Mouse (Mus musculus) cerebellum, adult (tissue): ENCODE measurements around the gene Ceacam9.
"Not testable (repeated sequence)": the region's sequence is repeated elsewhere in the genome, so short reads cannot be mapped to it uniquely, and the experiment has no call there.

Experiments used
- ATAC-seq: cut with Nextera tagmentation; 2 replicates; pipeline ENCODE4 v1.9.2; 2017; ENCODE audit warnings: mild to moderate bottlenecking, moderate library complexity, mixed read lengths; ENCODE audit not compliant: insufficient number of reproducible peaks, low FRiP score, low TSS enrichment

Gene Ceacam9

GRCm38 (mm10) chr7:16721629-16722028, at the start of gene Ceacam9:
Ceacam9 (plus strand) TSS chr7:16721929.
- no peak for ATAC-seq

- ATAC-seq: no peak
These were observed 47.9 kb upstream of the Ceacam9 start for GRCm38 (mm10) chr7:16673823-16674222.

DNA sequence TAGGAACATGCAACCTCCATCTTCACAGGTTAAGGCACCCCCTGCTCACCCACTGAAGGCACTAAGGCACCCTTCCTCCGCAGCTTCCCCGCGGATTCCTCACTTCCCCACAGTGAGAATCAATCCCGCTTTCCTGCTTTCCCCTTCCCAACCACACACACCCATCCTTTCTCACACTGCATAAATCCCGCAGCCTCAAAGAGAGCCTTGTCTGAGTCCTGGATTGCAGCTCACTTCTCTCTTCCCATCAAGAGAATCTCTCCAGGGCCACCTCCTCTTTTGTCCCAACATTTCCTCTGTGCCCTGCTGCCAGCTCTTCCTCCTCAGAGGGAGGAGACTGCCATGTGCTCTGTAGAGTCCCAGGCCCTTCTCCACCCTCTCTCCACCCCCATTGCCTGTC, 47.0 kb upstream of the Ceacam9 start:
- not testable (repeated sequence) for ATAC-seq

DNA sequence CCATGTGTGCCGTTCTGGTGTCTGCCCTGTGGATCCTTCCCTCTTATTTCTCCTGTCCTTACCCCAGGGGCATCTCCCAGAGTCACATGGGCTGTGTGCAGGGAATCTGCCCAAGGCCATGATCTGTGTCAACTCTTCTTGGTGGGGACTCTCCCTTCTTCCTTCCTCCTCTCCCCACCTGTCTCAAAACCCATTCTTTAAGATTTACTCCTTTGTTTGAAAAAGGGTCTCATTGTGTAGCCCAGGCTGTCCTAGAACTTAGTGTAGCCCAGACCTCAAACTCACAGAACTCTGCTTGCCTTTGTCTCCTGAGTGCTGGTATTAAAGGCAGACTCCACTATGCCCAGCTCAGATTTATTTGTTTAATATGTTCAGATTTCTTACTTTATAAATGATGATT, 46.1 kb upstream of the Ceacam9 start, which contains the start of gene Ceacam15:
Ceacam15 (minus strand) TSS at position 101 of the 400 bp plus-strand sequence.
- no peak for ATAC-seq

DNA sequence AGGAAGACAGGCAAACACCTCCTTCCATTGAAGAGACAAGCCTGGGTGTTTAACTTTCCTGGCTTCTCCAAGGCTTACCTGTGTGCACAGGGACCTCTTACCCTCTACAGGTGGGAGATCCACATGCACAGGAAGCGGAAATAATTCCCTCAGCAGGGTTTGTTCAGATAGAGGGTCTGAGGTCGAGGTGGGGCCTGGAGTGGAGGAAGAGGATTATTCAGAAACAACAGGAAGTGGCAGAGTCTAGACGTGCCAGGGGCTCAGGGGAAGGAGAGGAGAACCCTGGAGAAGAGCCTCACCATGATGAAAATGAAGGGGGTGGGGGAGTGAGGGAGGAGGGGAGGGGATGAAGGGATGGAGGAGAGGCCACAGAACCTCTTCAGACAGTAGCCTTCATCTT, 41.5 kb upstream of the Ceacam9 start:
- not testable (repeated sequence) for ATAC-seq

- ATAC-seq: no peak
These were observed 32.5 kb upstream of the Ceacam9 start for GRCm38 (mm10) chr7:16689196-16689595.

DNA sequence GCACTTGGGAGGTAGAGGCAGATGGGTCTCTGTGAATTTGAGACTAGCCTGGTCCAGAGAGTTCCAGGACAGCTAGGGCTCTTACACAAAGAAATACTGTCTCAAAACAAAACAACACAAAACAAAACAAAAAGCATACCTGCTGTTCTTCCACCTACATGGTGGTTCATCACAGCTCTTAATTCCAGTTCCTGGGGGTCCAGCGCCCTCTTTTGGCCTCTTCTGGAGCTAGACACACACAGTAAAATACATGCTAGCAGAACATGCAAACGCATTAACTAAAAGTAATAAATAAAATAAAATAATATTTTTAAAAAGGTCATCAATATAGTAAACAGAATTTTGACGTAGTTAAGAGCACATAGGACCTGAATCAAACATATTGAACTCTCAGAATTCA, 26.7 kb upstream of the Ceacam9 start:
- no peak for ATAC-seq

DNA sequence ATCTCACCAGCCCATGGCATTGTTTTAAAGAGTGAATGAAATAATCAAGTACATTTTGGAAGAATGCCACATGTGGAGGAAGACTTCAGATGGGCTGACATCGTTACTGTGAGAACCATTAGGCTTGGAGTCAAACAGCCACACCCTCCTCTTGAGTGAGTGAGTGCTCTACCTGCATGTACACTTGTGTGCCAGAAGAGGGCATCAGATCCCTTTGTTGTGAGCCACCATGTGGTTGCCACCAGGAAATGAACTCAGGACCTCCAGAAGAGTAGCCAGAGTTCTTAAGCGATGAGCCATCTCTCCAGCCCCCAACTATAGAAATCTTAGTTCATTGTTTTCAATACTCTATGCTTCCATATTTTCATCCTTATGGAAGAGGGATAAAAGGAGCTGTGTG, 22.7 kb upstream of the Ceacam9 start:
- ATAC-seq: no peak

DNA sequence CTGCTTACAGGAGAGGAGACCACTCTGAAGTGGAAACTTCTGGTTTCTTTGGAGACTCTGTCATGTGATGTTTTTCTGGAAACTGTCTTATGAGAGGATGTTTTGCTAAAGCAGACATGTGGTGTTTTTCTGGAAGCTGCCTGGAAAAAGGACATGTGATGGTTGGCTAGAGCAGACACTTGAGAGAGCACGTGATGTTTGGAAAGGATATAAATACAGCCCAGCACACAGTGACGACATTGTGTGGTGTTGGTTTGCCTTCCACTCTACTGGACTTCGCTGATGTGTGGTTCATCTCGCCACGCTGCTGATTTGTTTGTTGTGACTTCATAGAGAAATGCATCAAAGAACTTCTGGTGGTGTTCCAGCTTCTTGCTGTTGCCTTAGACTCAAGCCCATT, 21.1 kb upstream of the Ceacam9 start:
- ATAC-seq: no peak

GRCm38 (mm10) chr7:16706385-16706784, 15.3 kb upstream of the Ceacam9 start:
- ATAC-seq: no peak

- ATAC-seq: no peak
These were observed 13.5 kb upstream of the Ceacam9 start for GRCm38 (mm10) chr7:16708244-16708643.

GRCm38 (mm10) chr7:16710604-16711003, 11.1 kb upstream of the Ceacam9 start:
- ATAC-seq: no peak

DNA sequence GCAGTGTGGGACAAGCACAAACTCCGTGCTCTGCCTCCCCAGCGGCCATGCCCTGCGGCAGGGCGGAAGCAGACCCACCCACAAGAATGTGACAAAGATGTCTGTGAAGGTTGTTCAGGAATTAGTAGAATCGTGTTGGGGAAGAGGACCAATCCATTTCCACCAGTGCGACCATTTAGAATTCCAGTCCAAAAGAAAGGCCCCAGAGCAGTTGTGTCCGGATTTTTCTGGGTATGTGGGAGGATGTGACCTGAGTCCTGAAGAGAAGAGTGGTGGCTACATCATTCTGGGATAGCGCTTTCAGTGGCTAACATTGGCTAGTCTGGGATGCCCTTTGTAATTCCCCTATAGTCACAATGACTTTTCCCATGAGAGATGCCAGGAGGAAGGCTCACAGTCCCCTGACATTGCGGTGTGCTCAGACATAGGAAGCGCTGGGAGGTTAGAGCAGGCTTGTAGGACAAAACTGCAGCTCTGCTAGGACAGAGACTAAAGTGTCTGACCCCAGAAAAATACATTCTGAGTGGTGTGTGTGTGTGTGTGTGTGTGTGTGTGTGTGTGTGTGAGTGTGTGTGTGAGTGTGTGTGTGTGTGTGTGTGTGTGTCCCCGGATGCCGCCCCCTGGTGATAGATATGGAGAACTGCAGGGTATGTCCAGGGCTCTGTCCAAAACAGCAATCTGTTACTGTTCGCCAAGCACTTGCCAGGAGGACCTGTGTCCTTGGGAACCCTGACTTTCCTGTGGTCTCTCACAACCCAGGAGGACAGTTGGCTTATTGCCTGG, 8.9 kb upstream of the Ceacam9 start:
- ATAC-seq: no peak

DNA sequence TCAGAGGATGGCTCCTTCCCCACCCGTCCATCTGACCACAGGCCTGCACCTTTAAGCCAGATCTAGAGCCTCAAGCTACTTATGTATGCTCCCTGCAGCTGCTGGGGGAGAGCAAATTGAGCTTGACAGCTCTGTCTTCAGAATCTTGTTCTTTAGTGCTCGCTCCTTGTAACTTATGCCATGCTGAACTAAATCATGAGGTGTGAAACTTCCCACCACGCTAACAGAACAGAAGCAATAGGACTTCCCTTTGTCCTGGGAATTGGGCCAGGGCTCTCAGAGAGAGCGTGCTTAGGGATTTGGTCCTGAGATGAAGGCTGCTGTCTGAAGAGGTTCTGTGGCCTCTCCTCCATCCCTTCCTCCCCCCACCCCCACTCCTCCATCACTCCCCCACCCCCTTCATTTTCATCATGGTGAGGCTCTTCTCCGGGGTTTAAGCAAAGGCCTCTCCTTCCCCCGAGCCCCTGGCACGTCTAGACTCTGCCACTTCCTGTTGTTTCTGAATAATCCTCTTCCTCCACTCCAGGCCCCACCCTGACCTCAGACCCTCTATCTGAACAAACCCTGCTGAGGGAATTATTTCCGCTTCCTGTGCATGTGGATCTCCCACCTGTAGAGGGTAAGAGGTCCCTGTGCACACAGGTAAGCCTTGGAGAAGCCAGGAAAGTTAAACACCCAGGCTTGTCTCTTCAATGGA, 5.1 kb upstream of the Ceacam9 start:
- not testable (repeated sequence) for ATAC-seq

DNA sequence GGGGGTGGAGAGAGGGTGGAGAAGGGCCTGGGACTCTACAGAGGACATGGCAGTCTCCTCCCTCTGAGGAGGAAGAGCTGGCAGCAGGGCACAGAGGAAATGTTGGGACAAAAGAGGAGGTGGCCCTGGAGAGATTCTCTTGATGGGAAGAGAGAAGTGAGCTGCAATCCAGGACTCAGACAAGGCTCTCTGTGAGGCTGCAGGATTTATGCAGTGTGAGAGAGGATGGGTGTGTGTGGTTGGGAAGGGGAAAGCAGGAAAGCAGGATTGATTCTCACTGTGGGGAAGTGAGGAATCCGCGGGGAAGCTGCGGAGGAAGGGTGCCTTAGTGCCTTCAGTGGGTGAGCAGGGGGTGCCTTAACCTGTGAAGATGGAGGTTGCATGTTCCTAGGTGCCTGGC, 761 bp downstream of the Ceacam9 start:
- ATAC-seq: not testable (repeated sequence)

DNA sequence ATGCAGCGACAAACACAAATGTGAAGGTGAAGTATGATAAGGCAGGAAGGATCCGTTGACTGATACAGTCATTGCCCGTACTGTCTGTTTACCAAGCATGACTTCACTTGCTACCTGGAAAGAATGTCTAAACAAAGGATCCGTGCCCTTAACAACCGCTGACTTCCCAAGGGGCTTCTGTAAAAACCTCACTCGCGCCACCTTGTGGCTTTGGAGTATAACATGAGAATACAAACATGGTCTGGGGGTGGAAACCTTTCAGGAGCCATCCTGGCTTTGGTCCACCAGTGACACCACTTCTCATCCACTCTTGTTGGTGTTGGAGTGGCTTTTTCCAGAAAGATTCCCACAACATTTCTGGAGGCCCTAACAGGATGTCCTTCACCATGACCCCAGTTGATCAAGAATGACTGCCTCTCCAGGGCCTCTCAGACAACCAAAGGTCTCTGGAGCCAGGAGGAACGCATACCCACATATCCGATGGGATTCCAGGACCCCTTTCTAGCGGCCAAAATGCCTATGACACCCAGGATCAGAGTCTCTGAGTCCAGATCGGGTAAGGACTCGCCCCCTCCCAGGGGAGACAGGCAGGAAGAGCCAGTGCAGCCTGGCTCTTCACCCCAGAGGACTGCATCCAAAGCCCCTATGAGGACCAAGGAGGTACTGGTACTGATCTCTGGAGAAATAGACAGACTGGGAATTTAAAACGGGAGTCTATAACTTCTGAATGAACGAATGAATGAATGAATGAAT, 7.0 kb downstream of the Ceacam9 start:
- ATAC-seq: peak; percentile 36; the same call in 1 of the 2 replicates

DNA sequence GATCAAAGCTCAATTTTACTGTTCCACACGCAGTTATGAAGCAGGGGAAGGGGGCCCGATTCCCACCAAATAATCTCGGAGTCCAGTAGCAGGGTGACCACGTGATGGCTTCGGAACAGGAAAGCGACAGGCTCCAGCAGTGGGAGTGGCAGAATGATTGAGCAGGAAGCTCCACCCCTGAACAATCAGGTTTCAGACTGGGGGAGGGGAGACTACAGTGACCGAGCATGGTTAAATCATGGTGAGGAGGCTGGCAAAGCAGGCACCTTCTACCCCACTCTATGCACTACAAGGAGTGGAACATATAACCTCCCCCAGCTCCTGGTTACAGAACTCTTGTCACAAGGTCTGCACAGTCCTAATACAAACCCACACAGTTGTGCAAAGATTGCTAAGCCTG, 7.8 kb downstream of the Ceacam9 start:
- ATAC-seq: not testable (repeated sequence)

DNA sequence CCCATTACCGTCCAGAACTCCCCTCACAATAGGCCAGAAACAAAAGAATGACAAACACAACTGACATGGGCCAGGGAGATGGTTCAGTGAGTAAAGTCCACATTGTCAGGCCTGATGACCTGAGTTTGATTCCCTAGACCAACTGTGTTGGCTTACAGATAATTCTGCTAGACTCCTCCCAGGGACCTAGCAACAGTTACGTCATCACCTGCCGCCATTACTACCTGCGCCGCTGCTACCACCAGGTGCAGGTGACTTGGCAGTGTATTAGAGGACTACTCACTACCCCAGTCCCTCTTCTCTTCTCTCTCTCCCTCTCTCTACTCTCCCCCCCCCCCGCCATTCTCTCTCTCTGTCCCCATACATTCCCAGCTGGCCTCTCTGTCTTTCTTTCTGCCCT, 9.1 kb downstream of the Ceacam9 start:
- no peak for ATAC-seq

- ATAC-seq: no peak
These were observed 10.2 kb downstream of the Ceacam9 start for GRCm38 (mm10) chr7:16731893-16732422.

DNA sequence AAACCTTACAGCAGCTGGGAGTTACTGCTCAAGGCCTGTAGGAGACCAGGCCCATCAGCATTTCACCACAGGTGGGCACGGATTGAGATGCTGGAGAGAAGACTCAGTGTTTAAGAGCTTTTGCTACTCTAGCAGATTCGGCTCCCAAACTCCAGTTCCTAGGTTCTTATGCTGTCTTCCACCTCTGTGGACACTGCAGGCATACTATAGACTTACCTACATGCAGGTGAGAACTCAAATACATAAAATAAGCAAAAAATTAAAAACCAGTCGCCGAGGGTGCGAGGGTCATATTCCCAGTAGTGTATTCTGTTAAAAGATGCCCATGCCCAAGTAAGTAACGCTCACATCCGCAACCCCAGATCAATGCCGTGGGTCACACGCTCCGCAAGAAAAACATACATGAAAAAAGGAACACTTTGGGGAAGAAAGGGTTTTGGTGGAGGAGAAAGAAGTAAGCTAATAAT, 15.9 kb downstream of the Ceacam9 start:
- ATAC-seq: no peak
